Mouse (Mus musculus): ENCODE data around the gene Rtn4rl1.
A peak's percentile ranks its signal among the peaks of the same experiment; 100 is the strongest.

- TF ChIP-seq CTCF (IDR thresholded peaks at IDR 0.05) (no peak), EP300 (IDR thresholded peaks at IDR 0.05; ENCODE audit: insufficient read depth, low read depth, low read length) (no peak), POLR2A (IDR thresholded peaks at IDR 0.05; ENCODE audit: insufficient read depth, low read depth, low read length) (peak; percentile 73)
These were observed 25.7 kb upstream of the Rtn4rl1 start for GRCm38 (mm10) chr11:75167643-75168589.

Measured in heart, adult 2 months (tissue).